20 mouse cellular contexts compared by ENCODE assay signal in genomic region chr16:76249345-76250091, GRCm38 (mm10).
DNase-seq lines count a peak whose midpoint lies in the region; ATAC-seq and TF ChIP-seq lines count a peak whose summit lies in the region.
"Had no signal": no experiment of that assay in that cellular context is flagged by ENCODE, and none has a peak within 500 bp of the region (broad histone marks: within the 10 kb centered on the region; RNA-seq: fewer than 3 reads in every experiment).

No protein-coding gene starts in this region.

- TF ChIP-seq POLR2A in thymus, adult 2 months (IDR thresholded peaks at IDR 0.05; ENCODE audit: control insufficient read depth, extremely low read depth, insufficient read depth, low read length, poor library complexity), result no peak

- ATAC-seq in common myeloid progenitor, adult 5-6 weeks (replicated peaks; ENCODE audit: low read depth, poor library complexity, severe bottlenecking), result 0 out of 2 replicates have a peak, but pooled peaks have one; percentile 18
- no peak for ATAC-seq in hindbrain, embryonic 13.5 days (ENCODE audit: low FRiP score)
- ATAC-seq: forebrain, embryonic 13.5 days; forebrain, postnatal 0 days; hindbrain, embryonic 16.5 days; intestine, embryonic 15.5 days had no signal

- no peak overlapping the region for H3K9ac ChIP-seq in hindbrain, embryonic 13.5 days
- H3K9ac ChIP-seq: embryonic facial prominence, embryonic 13.5 days; forebrain, embryonic 13.5 days; forebrain, postnatal 0 days; heart, embryonic 13.5 days; intestine, embryonic 15.5 days had no signal

- no peak overlapping the region for H3K4me2 ChIP-seq in hindbrain, embryonic 13.5 days
- H3K4me2 ChIP-seq: embryonic facial prominence, embryonic 13.5 days; forebrain, embryonic 13.5 days; heart, embryonic 13.5 days; intestine, embryonic 15.5 days had no signal

- no peak overlapping the region for H3K4me3 ChIP-seq in thymus, adult 2 months (ENCODE audit: control insufficient read depth, insufficient read depth, low read length)
- no peak overlapping the region for H3K4me3 ChIP-seq in hindbrain, embryonic 13.5 days
- H3K4me3 ChIP-seq: embryonic facial prominence, embryonic 13.5 days; forebrain, embryonic 13.5 days; heart, embryonic 13.5 days; intestine, embryonic 15.5 days had no signal

- peaks cover 19% of the 10 kb centered on the region for H3K4me1 ChIP-seq in thymus, adult 2 months (replicated peaks; ENCODE audit: control insufficient read depth, insufficient read depth, low read length)
- H3K4me1 ChIP-seq in hindbrain, embryonic 13.5 days (replicated peaks), result no peaks in the 10 kb centered on the region
- H3K4me1 ChIP-seq: embryonic facial prominence, embryonic 13.5 days; forebrain, embryonic 13.5 days; heart, embryonic 13.5 days; intestine, embryonic 15.5 days had no signal

- no peak for TF ChIP-seq CTCF in thymus, adult 2 months (IDR thresholded peaks at IDR 0.05; ENCODE audit: borderline replicate concordance, control insufficient read depth, extremely low read depth, insufficient read depth, low read length, poor library complexity)

- H3K9me3 ChIP-seq in hindbrain, embryonic 13.5 days, result no peaks in the 10 kb centered on the region
- H3K9me3 ChIP-seq: embryonic facial prominence, embryonic 13.5 days; forebrain, embryonic 13.5 days; G1E; heart, embryonic 13.5 days; intestine, embryonic 15.5 days had no signal

- H3K27ac ChIP-seq in thymus, adult 2 months (ENCODE audit: control insufficient read depth, insufficient read depth, low read length), result no peak overlapping the region; the same call in 1 of the 2 replicates
- no peak overlapping the region for H3K27ac ChIP-seq in hindbrain, embryonic 13.5 days
- H3K27ac ChIP-seq: embryonic facial prominence, embryonic 13.5 days; forebrain, embryonic 13.5 days; heart, embryonic 13.5 days; intestine, embryonic 15.5 days had no signal

- no peaks in the 10 kb centered on the region for H3K27me3 ChIP-seq in thymus, adult 2 months (ENCODE audit: control insufficient read depth, insufficient read depth, low read length)
- H3K27me3 ChIP-seq in hindbrain, embryonic 13.5 days, result no peaks in the 10 kb centered on the region
- H3K27me3 ChIP-seq: embryonic facial prominence, embryonic 13.5 days; forebrain, embryonic 13.5 days; heart, embryonic 13.5 days; intestine, embryonic 15.5 days had no signal

- DNase-seq in thymus, postnatal 0 days (ENCODE audit: low spot score), result peak; percentile 46
- no peak for DNase-seq in thymus, adult 2 months
- peak; percentile 64 for DNase-seq in CD4-positive, CD25-positive, alpha-beta regulatory T cell, adult 2 months (ENCODE audit: low read depth, low spot score)
- DNase-seq in telencephalon, adult 2 months (ENCODE audit: low read depth, low spot score), result peak; percentile 36
- DNase-seq in cerebellum, adult 11-12 months, result no peak
- DNase-seq: adrenal gland, postnatal 14 days; cerebellum, adult 2 months; cerebellum, postnatal 25 days; forebrain, postnatal 0 days; gastrocnemius, postnatal 36 days; heart, adult 11 months; heart, postnatal 36 days had no signal

- WGBS in thymus, adult 2 months, result 10% methylated on average over 18 of the region's 18 CpGs
- WGBS in hindbrain, embryonic 13.5 days, result 89% methylated on average over 18 of the region's 18 CpGs

- H3K36me3 ChIP-seq in thymus, adult 2 months (ENCODE audit: control insufficient read depth, insufficient read depth, low read length), result no peaks in the 10 kb centered on the region
- H3K36me3 ChIP-seq in hindbrain, embryonic 13.5 days, result no peaks in the 10 kb centered on the region
- H3K36me3 ChIP-seq: embryonic facial prominence, embryonic 13.5 days; G1E; heart, embryonic 13.5 days; intestine, embryonic 15.5 days had no signal

Comparison
In these comparisons a context has a peak if more than half of its experiments do, and no peak if none do; other contexts are left out.
1. DNase-seq: peak in thymus, postnatal 0 days (single experiment), CD4-positive, CD25-positive, alpha-beta regulatory T cell, adult 2 months (single experiment) and telencephalon, adult 2 months (single experiment); none in thymus, adult 2 months (single experiment) and cerebellum, adult 11-12 months (single experiment).